Mouse (Mus musculus) 416B (cell line): ENCODE measurements at regions not wholly inside any gene's neighbourhood (a gene's known extent, or its start where the extent isn't known, plus 50 kb on each side); places are given as distances from the start of the nearest gene placed in this dataset.
A peak's percentile ranks its signal among the peaks of the same experiment; 100 is the strongest.
"Not testable (repeated sequence)": the region's sequence is repeated elsewhere in the genome, so short reads cannot be mapped to it uniquely, and the experiment has no call there.

Experiments used
- DNase-seq: peaks from one replicate; pipeline ENCODE4 v3.0.0; 2011; ENCODE audit warnings: low read depth

GRCm38 (mm10) chr3:40377416-40377815 is 153.7 kb upstream of the Intu start:
- DNase-seq = no peak

- DNase-seq = no peak
Observed at GRCm38 (mm10) chr3:40379063-40379462, 152.0 kb upstream of the Intu start.

- peak; percentile 77 for DNase-seq
Observed at GRCm38 (mm10) chr3:40391631-40392030, 139.5 kb upstream of the Intu start.

GRCm38 (mm10) chr3:40398184-40398583 is 132.9 kb upstream of the Intu start:
- no peak for DNase-seq

GRCm38 (mm10) chr3:40403402-40403801 is 127.7 kb upstream of the Intu start:
- no peak for DNase-seq

- DNase-seq = no peak
Observed at GRCm38 (mm10) chr3:40405095-40405948, 125.8 kb upstream of the Intu start.

- DNase-seq = no peak
Observed at GRCm38 (mm10) chr3:40405949-40406236, 125.2 kb upstream of the Intu start.

- DNase-seq = no peak
Observed at GRCm38 (mm10) chr3:40408921-40409488, 122.1 kb upstream of the Intu start.

GRCm38 (mm10) chr3:40410749-40411310 is 120.3 kb upstream of the Intu start:
- no peak for DNase-seq

- not testable (repeated sequence) for DNase-seq
Observed at GRCm38 (mm10) chr3:40425183-40425844, 105.8 kb upstream of the Intu start.

- DNase-seq = no peak
Observed at GRCm38 (mm10) chr3:40426070-40426469, 105.0 kb upstream of the Intu start.

- no peak for DNase-seq
Observed at GRCm38 (mm10) chr3:40428021-40428420, 103.1 kb upstream of the Intu start.

- DNase-seq = no peak
Observed at GRCm38 (mm10) chr3:40438251-40438650, 92.8 kb upstream of the Intu start.

GRCm38 (mm10) chr3:40441092-40442036 is 89.7 kb upstream of the Intu start:
- peak; percentile 6 for DNase-seq

GRCm38 (mm10) chr3:40443788-40444595 is 87.1 kb upstream of the Intu start:
- DNase-seq = peak; percentile 64

GRCm38 (mm10) chr3:40452958-40453357 is 78.1 kb upstream of the Intu start:
- DNase-seq = no peak

- no peak for DNase-seq
Observed at GRCm38 (mm10) chr3:40453552-40453951, 77.5 kb upstream of the Intu start.

GRCm38 (mm10) chr3:40456070-40456469 is 75.0 kb upstream of the Intu start:
- no peak for DNase-seq

GRCm38 (mm10) chr3:40458490-40458889 is 72.6 kb upstream of the Intu start:
- DNase-seq = no peak

- DNase-seq = peak; percentile 51
Observed at GRCm38 (mm10) chr3:40463446-40463845, 67.6 kb upstream of the Intu start.

GRCm38 (mm10) chr3:40470101-40470500 is 61.0 kb upstream of the Intu start:
- no peak for DNase-seq
